Mouse (Mus musculus) megakaryocyte, adult 5-6 weeks (primary cell): ENCODE results near the gene Tfap4. TPM values are rescaled to one million over a fixed set of nuclear protein-coding genes. Genes with fewer than 3 reads are reported as not detected.
"Not testable (repeated sequence)": the region's sequence is repeated elsewhere in the genome, so short reads cannot be mapped to it uniquely, and the experiment has no call there.

Experiments used
- ATAC-seq: 2 replicates; pipeline ENCODE4 v1.8.0; 2016; ENCODE audit warnings: mild to moderate bottlenecking, inconsistent platforms; ENCODE audit not compliant: poor library complexity, severe bottlenecking
- total RNA-seq, 2 experiments: library from RNA; stranded (forward) in 1 of 2; stranded (reverse) in 1 of 2; fragments of 153-499, 151-499 nt in 1 of 2; fragments of 221-1000, 200-1000 nt in 1 of 2; gene quantifications; 2 replicates each; pipeline versions ENCODE4 v1.2.3 to v1.2.4; 2015 to 2017

Gene Tfap4
- total RNA-seq, 2 experiments from 2014 or later: 10.1 to 12.8 TPM

DNA sequence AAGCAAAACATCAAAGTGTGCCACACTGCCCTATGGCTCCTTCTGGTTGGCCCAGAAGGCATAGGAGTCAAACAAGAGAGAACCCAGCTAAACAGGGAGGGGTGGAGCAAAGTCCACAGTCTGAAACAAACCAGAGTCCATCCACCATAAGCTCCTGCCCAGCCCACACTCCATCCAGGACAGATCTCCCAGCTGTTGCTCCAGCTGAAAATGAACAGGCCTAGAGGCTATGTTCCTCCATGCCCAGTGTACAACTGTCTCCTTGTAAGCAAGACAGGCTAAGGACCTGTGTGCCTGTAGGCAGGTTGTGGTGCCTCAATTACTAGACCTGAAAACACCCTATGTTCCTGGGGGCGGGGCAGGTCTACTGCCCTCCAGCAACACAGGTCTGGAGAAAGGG, 2.6 kb downstream of the Tfap4 start:
- no peak for ATAC-seq

DNA sequence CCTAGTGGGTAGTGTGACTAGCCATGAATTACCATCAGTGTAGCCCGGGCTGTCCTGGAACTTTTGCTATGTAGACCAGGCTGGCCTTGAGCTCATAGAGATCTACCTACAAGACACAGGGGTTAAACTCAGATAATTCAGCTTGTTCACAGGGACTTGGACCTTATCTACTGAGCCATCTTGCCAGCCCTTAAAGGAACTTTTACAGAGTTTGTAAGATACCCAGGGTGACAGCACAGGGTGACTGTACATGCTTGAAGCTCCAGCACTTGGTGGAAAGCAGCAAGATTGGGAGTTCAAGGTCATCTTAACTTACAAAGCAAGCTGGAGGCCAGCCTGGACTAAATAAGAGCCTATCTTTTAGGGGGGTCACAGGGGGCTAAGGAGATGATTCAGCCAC, 4.1 kb downstream of the Tfap4 start:
- no peak for ATAC-seq

DNA sequence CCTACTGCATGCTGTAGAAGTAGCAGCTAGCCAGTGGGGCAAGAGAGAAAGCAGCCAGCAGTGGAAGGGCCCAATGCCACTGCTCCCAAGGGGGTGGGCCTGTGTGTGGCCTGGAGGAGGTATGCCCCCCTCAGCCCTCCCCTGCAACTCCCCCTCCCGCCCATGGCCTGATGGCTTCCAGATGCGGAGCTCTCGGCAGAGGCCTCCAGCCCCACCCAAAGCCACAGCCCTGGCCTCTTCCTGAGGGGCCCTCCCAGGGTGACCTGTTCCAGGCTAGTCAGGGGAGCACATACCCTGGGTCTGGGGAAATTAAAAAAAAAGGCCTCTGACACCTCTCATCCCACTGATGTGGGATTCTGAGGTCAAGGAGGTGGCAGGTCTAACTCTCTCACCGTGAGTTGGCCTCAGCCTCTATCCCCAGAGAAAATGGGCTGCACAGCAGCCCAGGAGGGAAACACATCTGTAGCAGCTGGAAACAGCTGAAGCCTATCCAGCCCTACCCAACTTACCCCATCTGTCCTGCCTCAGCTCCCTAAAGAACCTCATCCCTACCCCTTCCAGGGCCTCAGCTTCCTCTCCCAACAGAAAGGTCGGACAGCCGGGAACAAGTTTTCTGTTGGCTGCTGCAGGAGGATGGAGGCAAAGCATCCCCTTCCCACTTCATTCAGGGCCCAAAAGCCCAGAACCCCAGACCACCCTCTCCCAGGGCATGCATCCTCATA, 6.7 kb downstream of the Tfap4 start:
- peak; percentile 49; the same call in 1 of the 2 replicates for ATAC-seq

DNA sequence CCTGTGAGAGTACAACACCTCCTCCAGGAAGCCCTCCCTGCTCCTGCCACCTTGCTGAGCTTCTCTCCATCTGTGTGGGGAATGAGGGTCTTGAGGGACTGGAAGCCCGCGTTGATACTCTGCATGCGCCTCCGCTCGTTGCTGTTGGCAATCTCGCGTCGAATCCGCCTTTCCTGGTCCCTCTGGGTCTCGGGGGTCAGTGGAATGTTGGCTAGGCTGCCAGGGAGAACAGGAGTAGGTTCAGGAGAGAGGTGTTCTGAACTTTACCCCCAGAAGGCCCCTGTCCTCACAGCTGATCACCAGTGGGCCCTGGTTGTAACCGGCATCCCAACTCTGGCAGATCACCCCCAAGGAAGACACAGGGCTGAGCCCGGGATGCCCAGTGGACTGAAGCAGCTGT, 7.8 kb downstream of the Tfap4 start:
- ATAC-seq: no peak

DNA sequence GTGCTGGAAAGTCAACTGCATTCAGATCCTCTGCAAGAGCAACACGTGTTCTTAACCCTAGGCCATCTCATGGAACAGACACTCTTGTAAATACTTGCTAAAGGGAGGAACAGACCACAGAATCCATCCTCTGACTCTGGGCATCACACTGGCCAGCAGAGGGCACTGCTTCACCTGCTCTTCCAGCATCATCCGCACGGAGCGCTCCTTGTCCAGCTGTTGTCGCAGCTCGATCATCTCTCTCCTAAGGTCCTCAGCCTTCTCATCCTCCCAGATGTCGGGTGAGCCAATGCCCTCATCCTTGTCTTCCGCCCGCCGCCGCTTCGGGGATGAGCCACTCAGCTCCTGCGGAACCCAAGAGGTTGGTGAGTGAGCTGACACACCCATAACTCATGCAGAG, 8.6 kb downstream of the Tfap4 start:
- ATAC-seq: peak; percentile 90

DNA sequence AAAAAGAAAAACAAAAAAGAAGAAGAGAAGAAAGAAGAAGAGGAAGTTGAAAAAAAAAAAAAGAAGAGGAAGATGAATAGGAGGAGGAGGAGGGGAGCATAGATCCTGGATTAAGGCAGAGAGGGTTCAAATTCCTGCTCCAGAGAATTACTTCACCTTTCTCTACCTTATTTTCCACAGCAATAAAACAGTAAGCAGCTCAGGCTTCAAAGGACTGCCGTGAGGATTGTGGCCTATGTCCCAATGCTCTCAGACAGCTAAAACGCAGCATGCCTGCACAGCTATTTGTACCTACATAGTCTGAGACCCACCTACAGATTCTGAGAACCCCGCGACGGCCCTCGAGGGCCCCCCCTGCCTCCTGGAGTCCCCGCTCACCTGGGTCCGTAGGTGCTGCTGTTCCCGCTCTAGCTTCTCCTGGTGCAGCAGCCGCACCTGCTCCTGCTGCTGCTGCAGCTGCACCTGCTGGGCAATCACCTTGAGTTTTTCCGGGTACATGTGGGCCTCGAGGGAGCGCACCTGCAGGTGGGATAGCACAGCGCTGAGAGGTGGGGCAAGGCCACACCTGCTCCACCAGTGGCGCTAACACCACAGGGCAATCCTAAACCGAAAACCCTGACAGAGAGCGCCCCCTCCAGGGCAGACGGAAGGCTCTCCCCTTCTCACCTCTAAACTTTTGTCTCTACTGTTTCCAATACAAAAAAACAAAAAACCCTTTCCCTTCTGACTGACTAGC, 10.5 kb downstream of the Tfap4 start:
- ATAC-seq: no peak

DNA sequence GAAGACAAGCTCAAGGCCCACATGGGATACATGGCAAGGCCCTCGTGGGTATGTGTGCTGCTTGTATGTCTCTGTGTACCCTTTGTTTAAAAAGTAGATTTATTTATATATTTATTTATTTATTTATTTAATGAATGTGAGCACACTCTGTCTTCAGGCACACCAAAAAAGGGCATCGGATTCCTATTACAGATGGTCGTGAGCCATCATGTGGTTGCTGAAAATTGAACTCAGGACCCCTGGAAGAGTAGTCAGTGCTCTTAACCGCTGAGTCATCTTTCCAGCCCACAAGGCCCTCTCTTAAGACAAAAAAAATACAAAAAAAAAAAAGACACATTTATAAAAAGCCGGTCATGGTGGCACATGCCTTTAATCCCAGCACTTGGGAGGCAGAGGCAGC, 12.0 kb downstream of the Tfap4 start:
- no peak for ATAC-seq

DNA sequence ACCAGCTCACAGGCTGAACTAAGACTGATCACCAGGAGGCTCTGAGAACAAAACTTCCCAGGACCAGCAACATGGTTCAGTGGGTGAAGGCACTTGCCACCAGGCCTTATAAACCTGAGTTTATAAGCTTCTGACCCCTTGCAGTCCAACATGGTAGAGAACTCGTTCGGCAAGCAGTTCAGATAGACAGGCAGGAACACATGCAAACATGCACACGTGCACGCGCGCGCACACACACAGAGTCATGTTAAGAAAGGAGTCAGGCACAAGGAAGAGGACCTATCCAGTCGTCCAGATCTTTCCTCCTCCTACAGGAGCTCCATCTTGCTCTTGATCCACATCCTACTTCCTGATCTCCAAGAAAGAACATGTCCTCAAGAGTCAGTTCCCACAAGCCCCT, 12.8 kb downstream of the Tfap4 start:
- no peak for ATAC-seq

DNA sequence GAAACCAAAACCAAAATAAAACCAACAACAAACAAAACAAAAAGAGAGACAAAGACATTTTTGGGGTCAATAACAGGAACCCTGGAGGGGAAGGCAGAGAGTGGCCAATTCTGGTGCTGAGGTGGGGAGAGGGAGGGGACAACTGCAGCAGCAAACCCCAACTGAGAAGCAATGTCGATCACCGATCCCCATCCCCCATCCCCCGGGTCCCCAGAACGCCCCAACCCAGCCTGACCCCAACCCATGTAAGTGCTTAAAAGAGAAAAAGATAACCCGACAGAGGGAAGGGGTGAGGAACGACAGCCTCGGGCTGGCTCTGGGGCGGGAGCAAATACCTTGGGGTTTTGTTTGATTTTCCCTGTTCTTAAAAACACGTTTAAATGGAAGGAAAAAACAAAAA, 14.8 kb downstream of the Tfap4 start:
- no peak for ATAC-seq

DNA sequence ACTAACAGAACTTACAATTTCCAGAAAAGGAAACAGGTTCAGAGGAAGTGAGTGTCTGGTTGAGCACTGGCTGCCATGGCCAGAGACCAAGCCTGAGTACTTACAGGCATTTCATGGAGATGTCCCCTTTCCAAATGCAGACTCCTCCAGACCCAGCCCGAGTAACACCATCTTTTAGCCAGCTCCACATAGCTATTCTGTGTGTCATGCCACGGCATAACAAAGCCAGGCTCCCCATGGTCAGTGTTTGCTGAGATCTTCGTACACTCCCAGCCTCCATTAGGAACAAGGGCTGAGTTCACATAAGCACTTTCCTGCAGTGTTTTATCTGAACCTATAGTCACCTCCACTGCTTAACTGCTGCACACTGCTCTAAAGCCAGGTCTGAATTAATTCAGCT, 16.4 kb downstream of the Tfap4 start:
- ATAC-seq: no peak

DNA sequence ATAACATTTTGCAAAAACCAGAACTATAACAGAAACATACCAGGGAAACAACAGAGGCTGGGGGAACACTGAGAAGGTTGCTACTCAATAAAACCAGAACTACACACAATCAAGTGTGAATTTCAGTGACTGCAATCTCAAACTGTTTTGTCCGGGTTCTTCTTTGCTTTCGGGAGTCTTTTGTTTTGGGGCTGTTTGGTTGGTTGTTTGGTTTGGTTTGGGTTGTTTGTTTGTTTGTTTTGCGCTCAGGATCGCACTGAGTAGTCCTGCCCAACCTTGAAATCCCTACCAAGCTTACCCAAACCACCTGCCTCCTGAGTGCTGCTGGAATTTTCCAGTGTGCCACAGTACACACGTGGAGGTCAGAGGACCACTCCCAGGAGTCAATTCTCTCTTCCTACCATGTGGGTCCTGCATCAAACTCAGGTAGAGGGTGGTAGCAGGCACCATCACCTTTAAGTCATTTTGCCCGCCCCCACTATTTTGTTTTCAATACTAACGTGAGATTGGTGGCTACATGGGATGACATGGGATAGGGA, 17.3 kb downstream of the Tfap4 start:
- no peak for ATAC-seq

DNA sequence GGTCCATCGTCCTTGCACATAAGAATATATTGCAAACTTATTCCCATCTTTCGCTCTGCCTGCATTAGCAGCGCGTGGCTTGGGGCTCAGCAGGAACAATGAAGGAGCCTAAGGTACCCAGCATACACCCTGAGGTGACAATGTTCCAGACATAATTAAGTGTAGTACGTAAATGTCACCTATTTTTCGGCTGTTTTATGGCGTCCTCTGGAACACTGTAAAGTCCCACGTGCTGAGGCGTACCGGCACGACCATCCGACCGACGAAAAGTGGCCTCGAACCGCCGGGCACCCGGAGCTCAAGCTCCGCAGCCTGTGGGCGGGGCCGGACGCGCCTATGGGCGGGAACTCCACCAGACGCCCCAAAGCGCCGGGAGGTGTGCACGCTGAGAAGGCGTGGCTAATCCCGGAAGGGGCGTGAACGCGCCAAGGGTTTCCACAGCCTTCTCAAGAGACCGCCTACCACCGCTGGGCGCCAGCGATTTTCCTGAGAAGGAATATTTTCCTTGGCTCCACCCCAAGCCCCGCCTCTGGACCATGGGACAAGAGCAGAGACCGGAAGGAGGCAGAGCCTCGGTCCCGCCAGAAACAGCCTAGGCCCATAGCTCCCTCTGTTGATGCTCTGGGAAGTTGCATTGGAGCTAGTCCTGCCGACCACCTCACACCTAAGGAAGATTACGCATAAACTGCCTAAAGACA, 18.0 kb downstream of the Tfap4 start, which contains the start of gene Srl:
Gene Srl, minus strand, starts transcription at position 316 of the 698 bp plus-strand sequence.
- peak; percentile 98 for ATAC-seq

DNA sequence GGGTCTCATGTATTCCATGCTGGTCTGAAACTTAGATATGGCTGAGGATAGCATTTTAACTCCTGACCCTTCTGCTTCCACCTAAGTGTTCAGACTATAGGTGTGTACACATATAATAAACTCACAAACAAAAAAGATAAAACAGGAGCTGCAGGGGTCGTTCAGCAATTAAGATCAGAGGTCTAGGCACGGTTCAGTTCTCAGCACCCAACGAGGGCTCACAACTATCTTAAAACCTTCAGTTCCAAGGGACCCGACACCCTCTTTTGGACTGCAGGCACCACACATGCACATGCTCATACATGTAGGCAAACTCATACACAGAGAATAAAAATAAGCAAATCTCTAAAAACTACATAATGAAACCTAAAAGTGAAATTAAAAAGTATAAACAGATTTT, 18.6 kb downstream of the Tfap4 start:
- no peak for ATAC-seq

DNA sequence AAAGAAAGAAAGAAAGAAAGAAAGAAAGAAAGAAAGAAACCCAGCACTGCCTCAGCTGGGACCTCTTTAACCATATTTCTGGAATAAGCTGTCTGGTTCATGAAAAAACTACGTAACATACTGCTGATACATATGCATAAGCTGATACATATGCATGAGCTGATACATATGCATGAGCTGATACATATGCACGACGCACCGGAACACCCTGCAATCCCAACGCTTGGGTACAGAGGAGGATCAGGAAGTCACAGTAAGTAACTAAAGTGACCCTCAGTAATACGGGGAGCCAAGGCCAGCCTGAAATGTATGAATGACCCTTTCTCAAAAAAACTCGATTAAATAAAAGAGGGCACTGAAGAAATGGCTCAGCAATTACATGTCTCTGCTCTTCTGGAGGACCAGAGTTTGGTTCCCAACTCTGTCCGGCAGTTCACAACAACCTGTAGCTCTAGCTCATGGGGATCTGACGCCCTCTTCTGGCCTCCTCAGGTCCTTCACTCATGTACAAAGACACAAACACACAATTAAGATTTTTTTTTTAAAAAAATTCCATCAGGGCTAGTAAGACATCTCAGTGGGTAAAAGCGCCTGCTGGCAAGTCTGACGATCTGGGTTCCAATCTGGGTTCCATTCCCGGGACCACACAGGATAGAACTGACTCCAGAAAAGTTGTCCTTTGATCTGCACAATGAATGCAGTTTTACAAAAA, 19.4 kb downstream of the Tfap4 start:
- ATAC-seq: no peak

DNA sequence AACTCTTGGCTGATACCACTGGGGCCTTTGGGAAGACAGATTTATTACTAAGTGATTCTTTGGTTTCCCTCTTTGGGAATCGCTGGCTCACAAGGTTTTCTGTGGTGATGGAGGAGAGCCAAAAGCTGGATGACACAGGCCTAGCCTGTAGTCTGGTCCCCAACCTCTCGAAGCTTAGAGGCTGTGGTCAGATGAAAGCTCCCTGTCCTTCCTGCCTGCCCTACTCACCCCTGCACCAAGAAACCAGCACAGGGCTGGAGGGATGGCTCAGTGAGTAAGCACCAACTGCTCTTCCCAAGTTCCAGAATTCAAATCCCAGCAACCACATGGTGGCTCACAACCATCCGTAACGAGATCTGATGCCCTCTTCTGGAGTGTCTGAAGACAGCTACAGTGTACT, 20.1 kb downstream of the Tfap4 start:
- ATAC-seq: no peak

DNA sequence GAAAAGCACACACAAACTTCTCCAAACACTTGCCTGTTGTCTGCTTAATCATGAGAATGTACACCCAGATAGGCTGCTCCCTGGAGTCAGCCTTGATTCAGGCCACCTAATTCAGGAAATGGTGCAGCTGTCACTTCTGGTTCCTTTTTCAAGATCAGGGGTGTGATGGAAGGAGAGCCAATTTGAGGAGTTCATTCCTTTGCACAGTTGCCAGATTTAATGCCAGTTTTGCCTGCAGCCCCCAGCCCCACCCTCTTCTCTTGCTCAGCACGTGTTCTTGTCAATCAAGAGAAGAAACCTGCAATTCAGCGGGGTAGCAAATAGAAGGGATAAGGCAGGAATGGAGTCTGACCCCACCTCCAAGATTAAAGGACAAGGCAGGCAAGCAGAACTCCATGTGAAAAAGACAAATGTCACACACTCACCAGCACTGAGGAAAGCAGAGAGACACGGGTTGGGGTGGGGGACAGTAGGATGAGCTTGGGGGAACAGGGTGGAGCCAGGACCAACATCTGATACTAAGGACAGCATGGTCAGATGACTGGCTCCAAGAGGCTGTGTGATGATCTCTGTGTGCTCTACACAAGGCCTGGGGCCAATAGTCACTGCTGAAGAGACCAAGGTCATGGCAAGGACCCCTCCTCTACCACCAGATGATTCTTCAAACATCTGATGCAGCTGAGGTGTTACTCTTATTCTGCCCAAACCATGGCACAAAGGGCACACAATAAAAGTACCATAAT, 21.9 kb downstream of the Tfap4 start:
- ATAC-seq: no peak

DNA sequence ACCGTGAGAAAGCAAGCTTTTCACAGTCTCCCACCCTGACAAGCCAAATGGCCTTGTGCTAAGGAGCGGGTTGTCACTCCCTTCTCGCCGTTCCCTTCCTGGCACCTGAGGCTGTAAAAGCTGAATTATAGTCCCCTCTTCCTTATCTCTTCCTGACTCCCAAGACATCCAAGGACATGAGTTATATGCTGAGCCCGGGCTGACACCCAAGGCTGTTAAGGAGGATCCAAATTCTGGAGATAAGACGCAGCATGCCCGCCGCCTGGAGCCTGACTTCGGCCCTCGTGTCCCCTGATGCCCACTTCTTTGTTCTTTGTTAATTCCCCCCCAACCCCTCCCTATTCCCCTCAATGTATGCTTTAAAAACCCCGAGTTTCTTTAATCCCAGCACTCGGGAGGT, 32.3 kb downstream of the Tfap4 start:
- not testable (repeated sequence) for ATAC-seq

DNA sequence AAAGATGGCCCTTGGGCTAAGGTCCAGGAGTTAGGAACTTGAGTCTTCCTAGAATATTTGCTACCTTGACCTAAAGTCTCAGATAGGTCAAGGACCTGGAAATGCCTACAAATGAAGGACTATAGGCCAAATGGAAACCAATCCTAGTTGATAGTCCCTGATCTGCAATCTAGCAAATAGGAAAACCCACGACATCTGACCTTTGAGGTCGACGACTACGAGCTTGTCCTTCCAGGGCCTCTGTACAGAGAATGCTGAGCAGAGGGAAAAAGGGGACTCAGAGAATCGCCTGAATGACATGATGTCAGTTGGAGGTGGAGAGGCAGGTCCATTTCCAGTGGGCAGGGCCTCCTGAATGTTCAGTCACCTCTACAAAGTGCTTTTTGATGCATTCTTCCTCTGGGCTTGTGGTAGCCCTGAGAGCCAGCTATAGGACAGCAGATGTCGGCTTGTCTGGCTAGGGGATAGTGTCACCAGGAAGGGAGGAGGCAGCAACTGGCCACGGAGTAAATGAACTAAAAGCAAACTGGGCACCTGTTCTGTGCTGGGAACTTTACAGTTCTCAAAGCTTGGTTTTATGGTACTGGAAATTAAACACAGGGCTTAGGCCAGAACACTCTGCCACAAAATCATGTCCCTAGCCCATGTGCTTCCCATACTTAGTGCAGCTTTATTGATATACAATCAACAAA, 36.2 kb downstream of the Tfap4 start:
- no peak for ATAC-seq

DNA sequence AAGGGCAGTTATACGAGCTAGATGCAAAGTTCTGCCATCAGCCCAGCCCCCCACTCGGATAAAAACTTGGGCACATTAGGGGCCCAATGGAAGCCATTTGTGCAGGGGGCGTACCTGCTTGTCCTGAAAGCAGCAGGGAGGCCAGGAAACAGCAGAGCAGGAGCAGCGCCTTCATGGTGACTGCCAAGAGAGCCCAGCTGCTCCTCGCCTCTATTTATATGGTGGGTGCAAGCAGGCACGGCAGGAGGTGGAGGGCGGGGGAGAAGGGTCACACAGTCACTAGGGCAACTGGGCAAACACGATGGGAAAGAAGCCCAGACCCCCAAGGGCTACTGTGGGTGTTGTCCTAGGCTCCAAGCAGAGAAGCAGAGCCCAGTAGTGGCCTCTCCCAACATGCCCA, 36.8 kb downstream of the Tfap4 start:
- ATAC-seq: no peak
